Mouse (Mus musculus) heart, adult 2 months (tissue): ENCODE results near the gene Slc12a6.

Source experiments
- CTCF ChIP-seq: fragments of 200-600 bp; IDR thresholded peaks from 2 replicates; pipeline ENCODE4 v1.8.1; 2022; ENCODE audit warnings: antibody characterized with exemption, mild to moderate bottlenecking, moderate library complexity
- EP300 ChIP-seq: fragments of 200-500 bp; IDR thresholded peaks from 2 replicates; pipeline ENCODE4 v1.6.1; 2011; ENCODE audit warnings: low read depth, low read length, control low read depth; ENCODE audit not compliant: insufficient read depth
- POLR2A ChIP-seq: fragments of 200-500 bp; IDR thresholded peaks from 2 replicates; pipeline ENCODE4 v1.6.1; 2011; ENCODE audit warnings: mild to moderate bottlenecking, low read depth, low read length, control low read depth; ENCODE audit not compliant: insufficient read depth

DNA sequence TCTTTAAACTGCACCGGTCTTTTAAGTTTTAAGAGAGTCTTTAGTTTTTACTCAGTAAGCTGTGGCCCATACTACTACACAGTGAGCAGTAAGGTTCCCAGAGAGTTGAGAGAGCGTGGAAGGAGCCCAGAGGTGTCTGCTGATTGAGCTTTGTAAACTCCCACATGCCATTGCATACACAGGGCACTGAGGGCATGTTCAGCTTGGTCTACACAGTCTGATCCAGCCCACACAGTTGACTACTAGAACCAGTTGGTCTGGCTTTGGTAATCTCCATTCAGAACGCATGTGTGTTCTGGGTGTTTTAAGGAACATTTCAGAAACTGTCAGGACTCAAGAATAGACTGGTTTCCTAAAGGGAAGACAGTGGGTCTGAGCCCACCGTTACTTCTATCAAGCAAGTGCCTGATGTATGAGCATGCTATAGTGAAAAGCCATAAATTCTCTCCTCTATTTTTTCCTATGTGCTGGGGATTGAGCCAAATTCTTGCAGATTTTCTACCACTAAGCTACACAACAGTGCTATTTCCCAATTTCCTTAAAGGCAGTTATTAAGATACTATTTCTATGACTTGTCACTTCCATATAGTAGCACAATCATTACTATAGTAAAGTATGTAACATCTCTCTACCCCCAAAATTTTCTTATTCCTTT is 125.8 kb downstream of the Slc12a6 start:
- TF ChIP-seq CTCF: no peak
- no peak for TF ChIP-seq EP300
- TF ChIP-seq POLR2A: no peak
